ENCODE assay signal across 9 mouse cellular contexts in the genomic region with DNA sequence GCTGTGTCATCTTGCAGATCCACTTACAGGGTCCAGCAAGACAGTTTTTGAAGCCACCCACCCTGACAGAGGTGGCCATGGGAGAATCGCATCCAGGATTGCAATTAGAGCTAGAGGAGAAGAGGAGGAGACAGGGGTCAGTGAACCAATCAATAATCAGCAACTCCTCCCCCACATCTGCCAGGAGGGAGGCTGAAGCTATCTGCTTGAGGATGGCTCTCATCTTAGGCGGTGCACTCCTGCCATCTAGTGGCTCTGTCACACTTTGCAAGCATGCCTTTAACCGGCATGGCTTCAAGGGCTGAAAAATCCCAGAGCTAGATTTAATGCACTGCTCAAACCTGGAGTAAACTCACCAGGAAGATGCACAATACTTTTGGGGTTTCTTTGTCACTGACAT.
A peak's percentile ranks its signal among the peaks of the same experiment; 100 is the strongest.
DNase-seq lines count a peak whose midpoint lies in the region; ATAC-seq and TF ChIP-seq lines count a peak whose summit lies in the region.
"Had no signal": no experiment of that assay in that cellular context is flagged by ENCODE, and none has a peak within 500 bp of the region (broad histone marks: within the 10 kb centered on the region; RNA-seq: fewer than 3 reads in every experiment).

No protein-coding gene starts in this region.

- H3K36me3 ChIP-seq in forebrain, embryonic 14.5 days (ENCODE audit: control insufficient read depth, insufficient read depth, low read length) = no peaks in the 10 kb centered on the region
- no peaks in the 10 kb centered on the region for H3K36me3 ChIP-seq in lung, embryonic 16.5 days (ENCODE audit: control insufficient read depth, insufficient read depth, low read length)
- H3K36me3 ChIP-seq: limb, embryonic 15.5 days had no signal

- DNase-seq in ES-CJ7 (ENCODE audit: low read depth, low spot score) = peak; percentile 88
- peak; percentile 39 for DNase-seq in c-Kit-positive CD71-positive TER-119-negative erythroid progenitor cells, embryonic 14.5 days (ENCODE audit: low read depth)
- DNase-seq in forebrain, embryonic 14.5 days (ENCODE audit: low spot score) = peak; percentile 93
- DNase-seq in layer of hippocampus, adult 2 months (ENCODE audit: low spot score in 2 of 2) = peak; percentile 88 to 93
- peak; percentile 53 for DNase-seq in retina, adult 2 months (ENCODE audit: low read depth, low spot score)
- peak; percentile 73 for DNase-seq in thymus, postnatal 4 days

- no peaks in the 10 kb centered on the region for H3K4me1 ChIP-seq in forebrain, embryonic 14.5 days (ENCODE audit: control insufficient read depth, insufficient read depth, low read length)
- peaks cover 4% of the 10 kb centered on the region; the same call in 1 of the 2 replicates for H3K4me1 ChIP-seq in lung, embryonic 16.5 days (replicated peaks; ENCODE audit: control insufficient read depth, insufficient read depth, low read length)

- no peaks in the 10 kb centered on the region for H3K27me3 ChIP-seq in forebrain, embryonic 14.5 days (replicated peaks; ENCODE audit: control insufficient read depth, insufficient read depth, low read length)
- no peaks in the 10 kb centered on the region for H3K27me3 ChIP-seq in lung, embryonic 16.5 days (ENCODE audit: control insufficient read depth, insufficient read depth, low read depth, low read length)
- H3K27me3 ChIP-seq: limb, embryonic 15.5 days had no signal

- H3K9me3 ChIP-seq in forebrain, embryonic 14.5 days (replicated peaks; ENCODE audit: control insufficient read depth, low read length) = no peaks in the 10 kb centered on the region
- no peaks in the 10 kb centered on the region for H3K9me3 ChIP-seq in lung, embryonic 16.5 days (ENCODE audit: control insufficient read depth, low read length)
- H3K9me3 ChIP-seq: limb, embryonic 15.5 days had no signal

- TF ChIP-seq CTCF in layer of hippocampus, adult 2 months (conservative IDR thresholded peaks at IDR 0.05) = peak; percentile 99

- H3K27ac ChIP-seq in forebrain, embryonic 14.5 days (ENCODE audit: low read depth, low read length) = no peak overlapping the region
- H3K27ac ChIP-seq in layer of hippocampus, adult 2 months = peak overlapping the region; percentile 16; the same call in 1 of the 2 replicates
- H3K27ac ChIP-seq in lung, embryonic 16.5 days (ENCODE audit: low read length) = no peak overlapping the region
- H3K27ac ChIP-seq: limb, embryonic 15.5 days had no signal

- H3K9ac ChIP-seq in forebrain, embryonic 14.5 days (ENCODE audit: low read length) = no peak overlapping the region
- H3K9ac ChIP-seq in lung, embryonic 16.5 days (ENCODE audit: low read length) = no peak overlapping the region
- H3K9ac ChIP-seq: limb, embryonic 15.5 days had no signal

- ATAC-seq in forebrain, embryonic 14.5 days = peak; percentile 94
- peak; percentile 84 to 87 for ATAC-seq in hematopoietic stem cell, adult 5-6 weeks (replicated peaks in 1 of 2; ENCODE audit: insufficient read depth in 1 of 2, low FRiP score in 2 of 2, low TSS enrichment in 1 of 2, low read depth in 1 of 2, poor library complexity in 2 of 2, severe bottlenecking in 2 of 2)
- ATAC-seq in lung, embryonic 16.5 days (ENCODE audit: low read depth) = peak; percentile 76

- WGBS in forebrain, embryonic 14.5 days = 0% methylated on average over 3 of the region's 3 CpGs
- 1% methylated on average over 3 of the region's 3 CpGs for WGBS in lung, embryonic 16.5 days

- H3K4me3 ChIP-seq in forebrain, embryonic 14.5 days (ENCODE audit: low read depth, low read length) = no peak overlapping the region
- no peak overlapping the region for H3K4me3 ChIP-seq in layer of hippocampus, adult 2 months
- no peak overlapping the region for H3K4me3 ChIP-seq in lung, embryonic 16.5 days (ENCODE audit: low read length)
- H3K4me3 ChIP-seq: limb, embryonic 15.5 days had no signal

- H3K4me2 ChIP-seq in forebrain, embryonic 14.5 days (ENCODE audit: low read length) = no peak overlapping the region
- no peak overlapping the region for H3K4me2 ChIP-seq in lung, embryonic 16.5 days (ENCODE audit: low read depth, low read length)
- H3K4me2 ChIP-seq: limb, embryonic 15.5 days had no signal

Comparison
In these comparisons a context has a peak if more than half of its experiments do, and no peak if none do; other contexts are left out.
1. DNase-seq: peak in every context shown above with its lines; median percentile 93 in forebrain, embryonic 14.5 days; 90 in layer of hippocampus, adult 2 months; 88 in ES-CJ7; 73 in thymus, postnatal 4 days; 53 in retina, adult 2 months; 39 in c-Kit-positive CD71-positive TER-119-negative erythroid progenitor cells, embryonic 14.5 days.